Mouse (Mus musculus): ENCODE measurements at regions not wholly inside any gene's neighbourhood (a gene's known extent, or its start where the extent isn't known, plus 50 kb on each side); places are given as distances from the start of the nearest gene placed in this dataset.

DNA sequence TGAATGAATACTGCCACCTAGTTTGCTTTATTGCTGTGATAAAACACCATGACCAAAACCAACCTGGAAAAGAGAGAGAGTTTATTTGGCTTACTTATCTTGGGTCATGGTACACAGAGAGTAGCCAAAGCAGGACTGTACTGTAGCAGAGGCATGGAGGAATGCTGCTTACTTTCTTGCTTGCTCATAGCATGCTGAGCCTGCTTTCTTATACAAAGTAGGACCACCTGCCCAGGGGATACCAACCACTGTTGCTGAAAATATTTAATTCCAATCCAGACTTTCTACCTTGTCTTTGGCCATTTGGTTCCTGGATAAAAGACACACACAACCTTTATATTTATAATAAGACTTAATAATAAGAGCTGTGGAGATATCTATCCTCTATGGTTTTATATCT, 142.2 kb upstream of the Cdkn2b start:
- TF ChIP-seq CTCF (IDR thresholded peaks at IDR 0.05; ENCODE audit: borderline replicate concordance, extremely low read depth, insufficient read depth, insufficient read length) (no peak), POLR2A (IDR thresholded peaks at IDR 0.05; ENCODE audit: borderline replicate concordance, extremely low read depth, insufficient read depth, insufficient read length, poor library complexity, severe bottlenecking) (no peak)
